9 mouse cellular contexts compared by ENCODE assay signal in the genomic region with DNA sequence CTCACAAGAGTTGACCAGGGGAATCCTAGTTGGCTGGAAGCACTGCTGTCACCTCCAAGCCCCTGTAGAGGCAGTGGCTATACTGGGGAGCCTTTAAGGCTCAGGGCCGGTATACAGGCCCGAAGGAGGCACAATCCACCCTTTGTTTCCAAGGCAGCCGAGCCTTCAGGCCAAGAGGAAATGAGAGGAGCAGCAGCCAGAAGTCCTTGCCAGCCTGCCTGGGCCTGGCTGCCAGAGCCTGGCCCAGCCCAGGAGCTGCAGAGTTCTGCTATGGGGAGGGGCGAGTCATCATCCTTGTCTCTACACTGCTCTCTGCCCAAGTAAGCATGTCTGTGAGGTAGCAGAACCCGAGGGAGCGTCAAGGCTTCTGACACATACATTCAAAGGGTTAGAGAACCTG. TPM values are rescaled to one million over a fixed set of nuclear protein-coding genes. Genes with fewer than 3 reads are reported as not detected.
DNase-seq lines count a peak whose midpoint lies in the region; ATAC-seq lines count a peak whose summit lies in the region.
"Had no signal": no experiment of that assay in that cellular context is flagged by ENCODE, and none has a peak within 500 bp of the region (broad histone marks: within the 10 kb centered on the region; RNA-seq: fewer than 3 reads in every experiment).

No protein-coding gene starts in this region.

- H3K9me3 ChIP-seq in midbrain, embryonic 16.5 days (replicated peaks; ENCODE audit: control insufficient read depth, low read length, poor library complexity, severe bottlenecking), result no peaks in the 10 kb centered on the region
- H3K9me3 ChIP-seq in midbrain, embryonic 13.5 days, result no peaks in the 10 kb centered on the region
- H3K9me3 ChIP-seq in heart, embryonic 15.5 days (replicated peaks), result no peaks in the 10 kb centered on the region
- no peaks in the 10 kb centered on the region for H3K9me3 ChIP-seq in limb, embryonic 12.5 days

- H3K27me3 ChIP-seq in midbrain, embryonic 16.5 days (ENCODE audit: control insufficient read depth, insufficient read depth, low read depth, low read length), result no peaks in the 10 kb centered on the region
- H3K27me3 ChIP-seq in midbrain, embryonic 13.5 days, result no peaks in the 10 kb centered on the region
- no peaks in the 10 kb centered on the region for H3K27me3 ChIP-seq in heart, embryonic 15.5 days
- H3K27me3 ChIP-seq in limb, embryonic 12.5 days, result no peaks in the 10 kb centered on the region

- no peaks in the 10 kb centered on the region for H3K36me3 ChIP-seq in midbrain, embryonic 16.5 days (ENCODE audit: control insufficient read depth, insufficient read depth, low read length)
- no peaks in the 10 kb centered on the region for H3K36me3 ChIP-seq in midbrain, embryonic 13.5 days
- H3K36me3 ChIP-seq in heart, embryonic 15.5 days, result no peaks in the 10 kb centered on the region
- H3K36me3 ChIP-seq in limb, embryonic 12.5 days, result 0 out of 2 replicates have a peak, but pooled peaks cover 2% of the 10 kb centered on the region

- no peaks in the 10 kb centered on the region for H3K4me1 ChIP-seq in midbrain, embryonic 16.5 days (ENCODE audit: control insufficient read depth, insufficient read depth, low read length)
- H3K4me1 ChIP-seq in midbrain, embryonic 13.5 days (replicated peaks), result peaks cover 6% of the 10 kb centered on the region; the same call in 1 of the 2 replicates
- 0 out of 2 replicates have a peak, but pooled peaks cover 5% of the 10 kb centered on the region for H3K4me1 ChIP-seq in heart, embryonic 15.5 days (replicated peaks)
- peaks cover 26% of the 10 kb centered on the region for H3K4me1 ChIP-seq in limb, embryonic 12.5 days (replicated peaks)

- WGBS in midbrain, embryonic 16.5 days, result 64% methylated on average over 6 of the region's 6 CpGs
- 71% methylated on average over 6 of the region's 6 CpGs for WGBS in midbrain, embryonic 13.5 days
- WGBS in heart, embryonic 15.5 days, result 56% methylated on average over 6 of the region's 6 CpGs
- WGBS in limb, embryonic 12.5 days, result 63% methylated on average over 6 of the region's 6 CpGs

- peak; percentile 80 for ATAC-seq in midbrain, embryonic 16.5 days
- no peak for ATAC-seq in midbrain, embryonic 13.5 days
- peak; percentile 56; the same call in 1 of the 2 replicates for ATAC-seq in heart, embryonic 15.5 days (replicated peaks; ENCODE audit: insufficient number of reproducible peaks, insufficient read depth, low FRiP score, low read depth)
- peak; percentile 57; the same call in 1 of the 2 replicates for ATAC-seq in limb, embryonic 12.5 days (ENCODE audit: insufficient number of reproducible peaks, insufficient read depth, low FRiP score, low TSS enrichment, low read depth)

- no peak overlapping the region for H3K9ac ChIP-seq in midbrain, embryonic 16.5 days (ENCODE audit: low read depth, low read length)
- H3K9ac ChIP-seq in midbrain, embryonic 13.5 days (replicated peaks), result no peak overlapping the region
- no peak overlapping the region for H3K9ac ChIP-seq in heart, embryonic 15.5 days
- 0 out of 2 replicates have a peak overlapping the region, but pooled peaks have one; percentile 18 for H3K9ac ChIP-seq in limb, embryonic 12.5 days (replicated peaks)

- H3K4me2 ChIP-seq in midbrain, embryonic 16.5 days (ENCODE audit: low read length), result no peak overlapping the region
- H3K4me2 ChIP-seq in midbrain, embryonic 13.5 days (replicated peaks), result no peak overlapping the region
- no peak overlapping the region for H3K4me2 ChIP-seq in heart, embryonic 15.5 days
- no peak overlapping the region for H3K4me2 ChIP-seq in limb, embryonic 12.5 days

- H3K27ac ChIP-seq in midbrain, embryonic 16.5 days (ENCODE audit: low read length), result no peak overlapping the region
- H3K27ac ChIP-seq in midbrain, embryonic 13.5 days, result no peak overlapping the region
- H3K27ac ChIP-seq in heart, embryonic 15.5 days, result peak overlapping the region; percentile 40; the same call in 1 of the 2 replicates
- peak overlapping the region; percentile 85 for H3K27ac ChIP-seq in limb, embryonic 12.5 days

- DNase-seq in adrenal gland, adult (ENCODE audit: inconsistent age in 2 of 2, low spot score in 1 of 2), result peak; percentile 46 to 60
- DNase-seq in adrenal gland, adult 8-10 months, result no peak
- no peak for DNase-seq in MN1 (ENCODE audit: low spot score)
- no peak for DNase-seq in testis, postnatal 14 days (ENCODE audit: low spot score)

- no peak overlapping the region for H3K4me3 ChIP-seq in midbrain, embryonic 16.5 days (ENCODE audit: low read depth, low read length)
- no peak overlapping the region for H3K4me3 ChIP-seq in midbrain, embryonic 13.5 days (replicated peaks)
- H3K4me3 ChIP-seq in heart, embryonic 15.5 days, result no peak overlapping the region
- no peak overlapping the region for H3K4me3 ChIP-seq in limb, embryonic 12.5 days (replicated peaks)

RNA-seq across cellular contexts. Expression of gene Fgfrl1, which starts 22.0 kb away (rescaled TPM):
- 10 to 100 TPM; 29.5 to 52.6 (median 34.7) TPM for total RNA-seq in adrenal gland, adult 8-10 months (2022)
- 3.3 and 3.5 TPM in 2 replicates for polyA plus RNA-seq in midbrain, embryonic 16.5 days (2015; fragmentation: Nextera tagmentation; extraction: Ambion mirVana)
- 4.0 and 5.3 TPM in 2 replicates for polyA plus RNA-seq in midbrain, embryonic 13.5 days (2015; fragmentation: Nextera tagmentation; extraction: Ambion mirVana)
- polyA plus RNA-seq in heart, embryonic 15.5 days (2015; fragmentation: Nextera tagmentation; extraction: Ambion mirVana), result 14.6 and 20.1 TPM in 2 replicates
- polyA plus RNA-seq in limb, embryonic 12.5 days (2016; fragmentation: Nextera tagmentation; extraction: Ambion mirVana), result 55.2 and 61.3 TPM in 2 replicates

RNA-seq across cellular contexts. Expression of gene Slc26a1, which starts 38.8 kb away (rescaled TPM):
- under 1 TPM; 0.14 to 0.46 (median 0.19) TPM for total RNA-seq in adrenal gland, adult 8-10 months (2022)
- polyA plus RNA-seq in midbrain, embryonic 16.5 days (2015; fragmentation: Nextera tagmentation; extraction: Ambion mirVana), result 4.3 and 4.4 TPM in 2 replicates
- 1.7 and 2.6 TPM in 2 replicates for polyA plus RNA-seq in midbrain, embryonic 13.5 days (2015; fragmentation: Nextera tagmentation; extraction: Ambion mirVana)
- polyA plus RNA-seq in heart, embryonic 15.5 days (2015; fragmentation: Nextera tagmentation; extraction: Ambion mirVana), result 0.29 and 0.71 TPM in 2 replicates
- 1.1 and 1.7 TPM in 2 replicates for polyA plus RNA-seq in limb, embryonic 12.5 days (2016; fragmentation: Nextera tagmentation; extraction: Ambion mirVana)
- total RNA-seq: neutrophil, adult 5-6 weeks had no signal

RNA-seq across cellular contexts. Expression of gene Dgkq, which starts 44.7 kb away (rescaled TPM):
- 10 to 100 TPM; 15.3 to 39.9 (median 31.0) TPM for total RNA-seq in adrenal gland, adult 8-10 months (2022)
- polyA plus RNA-seq in midbrain, embryonic 16.5 days (2015; fragmentation: Nextera tagmentation; extraction: Ambion mirVana), result 33.0 and 36.9 TPM in 2 replicates
- polyA plus RNA-seq in midbrain, embryonic 13.5 days (2015; fragmentation: Nextera tagmentation; extraction: Ambion mirVana), result 23.7 and 26.6 TPM in 2 replicates
- polyA plus RNA-seq in heart, embryonic 15.5 days (2015; fragmentation: Nextera tagmentation; extraction: Ambion mirVana), result 6.7 and 7.4 TPM in 2 replicates
- 17.6 and 17.7 TPM in 2 replicates for polyA plus RNA-seq in limb, embryonic 12.5 days (2016; fragmentation: Nextera tagmentation; extraction: Ambion mirVana)

RNA-seq across cellular contexts. Expression of gene Idua, which starts 54.0 kb away (rescaled TPM):
- 10 to 100 TPM; 17.5 to 31.1 (median 22.6) TPM for total RNA-seq in adrenal gland, adult 8-10 months (2022)
- polyA plus RNA-seq in midbrain, embryonic 16.5 days (2015; fragmentation: Nextera tagmentation; extraction: Ambion mirVana), result 13.1 and 14.4 TPM in 2 replicates
- 10.6 and 10.7 TPM in 2 replicates for polyA plus RNA-seq in midbrain, embryonic 13.5 days (2015; fragmentation: Nextera tagmentation; extraction: Ambion mirVana)
- polyA plus RNA-seq in heart, embryonic 15.5 days (2015; fragmentation: Nextera tagmentation; extraction: Ambion mirVana), result 13.9 and 15.2 TPM in 2 replicates
- polyA plus RNA-seq in limb, embryonic 12.5 days (2016; fragmentation: Nextera tagmentation; extraction: Ambion mirVana), result 13.1 and 13.6 TPM in 2 replicates

Comparison
In these comparisons a context has a peak if more than half of its experiments do, and no peak if none do; other contexts are left out.
1. DNase-seq: peak in adrenal gland, adult (2 of 2); none in adrenal gland, adult 8-10 months (single experiment), MN1 (single experiment) and testis, postnatal 14 days (single experiment).
2. H3K27ac ChIP-seq: peak in heart, embryonic 15.5 days (single experiment) and limb, embryonic 12.5 days (single experiment); none in midbrain, embryonic 16.5 days (single experiment) and midbrain, embryonic 13.5 days (single experiment).